In genomic region chr2:174899940-174900670, GRCm38 (mm10) we compare ENCODE assay signal across 8 mouse cellular contexts.
A peak's percentile ranks its signal among the peaks of the same experiment; 100 is the strongest.
DNase-seq lines count a peak whose midpoint lies in the region; ATAC-seq and TF ChIP-seq lines count a peak whose summit lies in the region.

No protein-coding gene starts in this region.

- no peak for TF ChIP-seq EP300 in heart, adult 2 months (IDR thresholded peaks at IDR 0.05; ENCODE audit: insufficient read depth, low read depth, low read length)

- H3K27ac ChIP-seq in heart, adult 2 months = no peak overlapping the region
- H3K27ac ChIP-seq in heart, embryonic 11.5 days (ENCODE audit: low read depth, low read length) = no peak overlapping the region
- no peak overlapping the region for H3K27ac ChIP-seq in midbrain, embryonic 13.5 days
- no peak overlapping the region for H3K27ac ChIP-seq in midbrain, postnatal 0 days (ENCODE audit: low read depth, low read length)
- H3K27ac ChIP-seq in neural tube, embryonic 15.5 days (replicated peaks) = no peak overlapping the region; the same call in 1 of the 2 replicates

- intact Hi-C loops in heart, adult 2 months (cut with DNase I) = loop anchor here (1.0 to 10.0 kb wide), 5 partner anchors 43 to 1335 kb away; no protein-coding TSS in a partner anchor
- intact Hi-C loops in heart, postnatal 14 days (cut with DNase I) = loop anchor here (1.0 to 10.0 kb wide), 3 partner anchors 588 to 1715 kb away; no protein-coding TSS in a partner anchor

- no peak overlapping the region for H3K4me3 ChIP-seq in heart, adult 2 months
- H3K4me3 ChIP-seq in heart, embryonic 11.5 days (ENCODE audit: low read depth, low read length) = no peak overlapping the region
- H3K4me3 ChIP-seq in midbrain, embryonic 13.5 days (replicated peaks) = no peak overlapping the region
- no peak overlapping the region for H3K4me3 ChIP-seq in midbrain, postnatal 0 days (ENCODE audit: low read depth, low read length)
- no peak overlapping the region for H3K4me3 ChIP-seq in neural tube, embryonic 15.5 days (replicated peaks)

- H3K4me2 ChIP-seq in heart, embryonic 11.5 days = no peak overlapping the region
- no peak overlapping the region for H3K4me2 ChIP-seq in midbrain, embryonic 13.5 days (replicated peaks)
- no peak overlapping the region for H3K4me2 ChIP-seq in midbrain, postnatal 0 days (ENCODE audit: low read depth, low read length, poor library complexity, severe bottlenecking)
- no peak overlapping the region for H3K4me2 ChIP-seq in neural tube, embryonic 15.5 days

- no peak for TF ChIP-seq POLR2A in heart, adult 2 months (IDR thresholded peaks at IDR 0.05; ENCODE audit: insufficient read depth, low read depth, low read length)

- no peak overlapping the region for H3K9ac ChIP-seq in heart, adult 2 months (ENCODE audit: low read depth, low read length)
- no peak overlapping the region for H3K9ac ChIP-seq in heart, embryonic 11.5 days (ENCODE audit: low read depth, low read length)
- H3K9ac ChIP-seq in midbrain, embryonic 13.5 days (replicated peaks) = no peak overlapping the region
- no peak overlapping the region for H3K9ac ChIP-seq in midbrain, postnatal 0 days (replicated peaks; ENCODE audit: low read length, poor library complexity, severe bottlenecking)
- no peak overlapping the region for H3K9ac ChIP-seq in neural tube, embryonic 15.5 days (replicated peaks)

- WGBS in heart, adult 2 months = 58% methylated on average over 5 of the region's 5 CpGs
- WGBS in heart, embryonic 11.5 days (ENCODE audit: insufficient replicate concordance) = 75% methylated on average over 5 of the region's 5 CpGs
- WGBS in midbrain, embryonic 13.5 days = 82% methylated on average over 5 of the region's 5 CpGs
- 76% methylated on average over 5 of the region's 5 CpGs for WGBS in midbrain, postnatal 0 days
- 81% methylated on average over 5 of the region's 5 CpGs for WGBS in neural tube, embryonic 15.5 days

- no peaks in the 10 kb centered on the region for H3K36me3 ChIP-seq in heart, adult 2 months (ENCODE audit: control insufficient read depth, insufficient read depth, low read length)
- no peaks in the 10 kb centered on the region for H3K36me3 ChIP-seq in heart, embryonic 11.5 days (ENCODE audit: control insufficient read depth, insufficient read depth, low read length)
- H3K36me3 ChIP-seq in midbrain, embryonic 13.5 days = no peaks in the 10 kb centered on the region
- no peaks in the 10 kb centered on the region for H3K36me3 ChIP-seq in midbrain, postnatal 0 days (ENCODE audit: insufficient read depth, low read length)
- H3K36me3 ChIP-seq in neural tube, embryonic 15.5 days = no peaks in the 10 kb centered on the region

- peak; percentile 27 to 28 for DNase-seq in heart, adult 2 months
- DNase-seq in midbrain, postnatal 0 days (ENCODE audit: low spot score) = no peak
- peak; percentile 11 to 23 for DNase-seq in heart, postnatal 14 days
- DNase-seq in right cerebral cortex, adult 2 months (ENCODE audit: low spot score in 2 of 2) = no peak

- no peaks in the 10 kb centered on the region for H3K9me3 ChIP-seq in heart, embryonic 11.5 days (replicated peaks; ENCODE audit: control insufficient read depth, low read length)
- no peaks in the 10 kb centered on the region for H3K9me3 ChIP-seq in midbrain, embryonic 13.5 days
- H3K9me3 ChIP-seq in midbrain, postnatal 0 days (ENCODE audit: low read length) = no peaks in the 10 kb centered on the region
- H3K9me3 ChIP-seq in neural tube, embryonic 15.5 days (replicated peaks) = no peaks in the 10 kb centered on the region

- no peaks in the 10 kb centered on the region; the same call in 1 of the 2 replicates for H3K4me1 ChIP-seq in heart, adult 2 months (ENCODE audit: control insufficient read depth, insufficient read depth, low read length)
- H3K4me1 ChIP-seq in heart, embryonic 11.5 days (ENCODE audit: control insufficient read depth, insufficient read depth, low read length) = no peaks in the 10 kb centered on the region; the same call in 1 of the 2 replicates
- H3K4me1 ChIP-seq in midbrain, embryonic 13.5 days (replicated peaks) = no peaks in the 10 kb centered on the region
- no peaks in the 10 kb centered on the region for H3K4me1 ChIP-seq in midbrain, postnatal 0 days (ENCODE audit: insufficient read depth, low read length)
- H3K4me1 ChIP-seq in neural tube, embryonic 15.5 days = no peaks in the 10 kb centered on the region

- TF ChIP-seq CTCF in heart, adult 2 months (IDR thresholded peaks at IDR 0.05) = no peak
- no peak for TF ChIP-seq CTCF in midbrain, postnatal 0 days (IDR thresholded peaks at IDR 0.05)

- no peaks in the 10 kb centered on the region for H3K79me2 ChIP-seq in heart, adult 2 months (replicated peaks; ENCODE audit: control insufficient read depth, insufficient read depth, low read length)

- ATAC-seq in heart, embryonic 11.5 days (replicated peaks; ENCODE audit: insufficient number of reproducible peaks, low FRiP score, low TSS enrichment) = no peak
- ATAC-seq in midbrain, embryonic 13.5 days = peak; percentile 44; the same call in 1 of the 2 replicates
- ATAC-seq in midbrain, postnatal 0 days (ENCODE audit: low FRiP score) = no peak; the same call in 1 of the 2 replicates
- peak; percentile 39; the same call in 1 of the 2 replicates for ATAC-seq in neural tube, embryonic 15.5 days (ENCODE audit: low FRiP score)
- ATAC-seq in monocyte, adult 5-6 weeks (replicated peaks; ENCODE audit: insufficient number of reproducible peaks, low FRiP score, low TSS enrichment, poor library complexity, severe bottlenecking) = no peak

- no peaks in the 10 kb centered on the region for H3K27me3 ChIP-seq in heart, adult 2 months (ENCODE audit: control insufficient read depth, insufficient read depth, low read length)
- H3K27me3 ChIP-seq in heart, embryonic 11.5 days (ENCODE audit: control insufficient read depth, insufficient read depth, low read length) = no peaks in the 10 kb centered on the region
- H3K27me3 ChIP-seq in midbrain, embryonic 13.5 days = no peaks in the 10 kb centered on the region
- no peaks in the 10 kb centered on the region for H3K27me3 ChIP-seq in midbrain, postnatal 0 days (ENCODE audit: insufficient read depth, low read length)
- no peaks in the 10 kb centered on the region for H3K27me3 ChIP-seq in neural tube, embryonic 15.5 days (replicated peaks)

Comparison
In these comparisons a context has a peak if more than half of its experiments do, and no peak if none do; other contexts are left out.
1. ATAC-seq: peak in midbrain, embryonic 13.5 days (single experiment) and neural tube, embryonic 15.5 days (single experiment); none in heart, embryonic 11.5 days (single experiment), midbrain, postnatal 0 days (single experiment) and monocyte, adult 5-6 weeks (single experiment).
2. DNase-seq: peak in heart, adult 2 months (2 of 2) and heart, postnatal 14 days (2 of 2); none in midbrain, postnatal 0 days (single experiment) and right cerebral cortex, adult 2 months (0 of 2).